ENCODE assay signal across 9 mouse cellular contexts in genomic region chr6:83184858-83185435, GRCm38 (mm10). TPM values are rescaled to one million over a fixed set of nuclear protein-coding genes. Genes with fewer than 3 reads are reported as not detected.
A peak's percentile ranks its signal among the peaks of the same experiment; 100 is the strongest.
DNase-seq lines count a peak whose midpoint lies in the region; ATAC-seq and TF ChIP-seq lines count a peak whose summit lies in the region.
"Had no signal": no experiment of that assay in that cellular context is flagged by ENCODE, and none has a peak within 500 bp of the region (broad histone marks: within the 10 kb centered on the region; RNA-seq: fewer than 3 reads in every experiment).

No protein-coding gene starts in this region.

- H3K27ac ChIP-seq in hindbrain, embryonic 11.5 days (ENCODE audit: low read depth, low read length): no peak overlapping the region
- H3K27ac ChIP-seq in hindbrain, embryonic 16.5 days (ENCODE audit: low read depth, low read length): no peak overlapping the region
- H3K27ac ChIP-seq in lung, postnatal 0 days (ENCODE audit: low read length): no peak overlapping the region
- H3K27ac ChIP-seq: liver, embryonic 15.5 days had no signal

- H3K9ac ChIP-seq in hindbrain, embryonic 11.5 days (ENCODE audit: low read depth, low read length): no peak overlapping the region
- H3K9ac ChIP-seq in hindbrain, embryonic 16.5 days (ENCODE audit: low read depth, low read length): no peak overlapping the region
- no peak overlapping the region for H3K9ac ChIP-seq in lung, postnatal 0 days (replicated peaks; ENCODE audit: low read depth)
- H3K9ac ChIP-seq: liver, embryonic 15.5 days had no signal

- no peak for ATAC-seq in hindbrain, embryonic 11.5 days (ENCODE audit: low FRiP score)
- ATAC-seq in hindbrain, embryonic 16.5 days: no peak
- no peak for ATAC-seq in lung, postnatal 0 days

- no peak overlapping the region for H3K4me2 ChIP-seq in hindbrain, embryonic 11.5 days (replicated peaks; ENCODE audit: low read depth, low read length)
- no peak overlapping the region for H3K4me2 ChIP-seq in hindbrain, embryonic 16.5 days (ENCODE audit: low read length)
- H3K4me2 ChIP-seq in lung, postnatal 0 days (replicated peaks; ENCODE audit: low read depth, low read length): no peak overlapping the region
- H3K4me2 ChIP-seq: liver, embryonic 15.5 days had no signal

- H3K4me1 ChIP-seq in hindbrain, embryonic 11.5 days (replicated peaks; ENCODE audit: control insufficient read depth, insufficient read depth, low read length): peaks cover 11% of the 10 kb centered on the region
- H3K4me1 ChIP-seq in hindbrain, embryonic 16.5 days (ENCODE audit: control insufficient read depth, insufficient read depth, low read depth, low read length): peaks cover 32% of the 10 kb centered on the region
- peaks cover 51% of the 10 kb centered on the region for H3K4me1 ChIP-seq in E14TG2a.4 (replicated peaks; ENCODE audit: low read depth, low read length)
- no peaks in the 10 kb centered on the region for H3K4me1 ChIP-seq in lung, postnatal 0 days (ENCODE audit: insufficient read depth, low read depth, low read length)

- H3K27me3 ChIP-seq in hindbrain, embryonic 11.5 days (ENCODE audit: control insufficient read depth, insufficient read depth, low read length): no peaks in the 10 kb centered on the region
- H3K27me3 ChIP-seq in hindbrain, embryonic 16.5 days (replicated peaks; ENCODE audit: control insufficient read depth, insufficient read depth, low read length): no peaks in the 10 kb centered on the region
- peaks cover 28% of the 10 kb centered on the region for H3K27me3 ChIP-seq in E14TG2a.4 (ENCODE audit: insufficient read depth, low read length)
- H3K27me3 ChIP-seq in lung, postnatal 0 days (replicated peaks; ENCODE audit: insufficient read depth, low read length): no peaks in the 10 kb centered on the region
- H3K27me3 ChIP-seq: liver, embryonic 15.5 days had no signal

- H3K36me3 ChIP-seq in hindbrain, embryonic 11.5 days (ENCODE audit: control insufficient read depth, insufficient read depth, low read length): no peaks in the 10 kb centered on the region
- H3K36me3 ChIP-seq in hindbrain, embryonic 16.5 days (ENCODE audit: control insufficient read depth, insufficient read depth, low read length): peaks cover 27% of the 10 kb centered on the region
- peaks cover 45% of the 10 kb centered on the region for H3K36me3 ChIP-seq in E14TG2a.4 (ENCODE audit: insufficient read depth, low read length)
- H3K36me3 ChIP-seq in lung, postnatal 0 days (ENCODE audit: insufficient read depth, low read length): peaks cover 18% of the 10 kb centered on the region; the same call in 1 of the 2 replicates

- TF ChIP-seq CTCF in E14TG2a.4 (conservative IDR thresholded peaks at IDR 0.05; ENCODE audit: low read length): 0 out of 2 replicates have a peak, but pooled peaks have one; percentile 6
- TF ChIP-seq CTCF in lung, postnatal 0 days (IDR thresholded peaks at IDR 0.05): peak; percentile 71

- peak; percentile 46 for DNase-seq in hindbrain, embryonic 11.5 days (ENCODE audit: low spot score)
- DNase-seq in cerebellum, adult 8-10 months: peak; percentile 30
- DNase-seq in lung, postnatal 0 days (ENCODE audit: low spot score): peak; percentile 54
- DNase-seq in right cerebral cortex, postnatal 10 days (ENCODE audit: low spot score in 2 of 2): no peak
- no peak for DNase-seq in right cerebral cortex, adult 18-20 months
- DNase-seq in layer of hippocampus, adult 9-11 months: no peak

- H3K9me3 ChIP-seq in hindbrain, embryonic 11.5 days (ENCODE audit: control insufficient read depth, low read length): no peaks in the 10 kb centered on the region
- H3K9me3 ChIP-seq in hindbrain, embryonic 16.5 days (ENCODE audit: control insufficient read depth, low read length): no peaks in the 10 kb centered on the region
- no peaks in the 10 kb centered on the region for H3K9me3 ChIP-seq in E14TG2a.4 (ENCODE audit: low read length)
- H3K9me3 ChIP-seq in lung, postnatal 0 days (ENCODE audit: low read length): no peaks in the 10 kb centered on the region
- H3K9me3 ChIP-seq: liver, embryonic 15.5 days had no signal

- no peak for TF ChIP-seq EP300 in lung, postnatal 0 days (IDR thresholded peaks at IDR 0.05)

- 92% methylated on average over 3 of the region's 3 CpGs for WGBS in hindbrain, embryonic 11.5 days
- 92% methylated on average over 3 of the region's 3 CpGs for WGBS in hindbrain, embryonic 16.5 days
- WGBS in lung, postnatal 0 days: 86% methylated on average over 3 of the region's 3 CpGs

- H3K4me3 ChIP-seq in hindbrain, embryonic 11.5 days (ENCODE audit: low read depth, low read length): no peak overlapping the region
- H3K4me3 ChIP-seq in hindbrain, embryonic 16.5 days (ENCODE audit: low read length): no peak overlapping the region
- H3K4me3 ChIP-seq in E14TG2a.4 (replicated peaks; ENCODE audit: low read length): no peak overlapping the region
- no peak overlapping the region for H3K4me3 ChIP-seq in lung, postnatal 0 days (ENCODE audit: low read depth, low read length)
- H3K4me3 ChIP-seq: liver, embryonic 15.5 days had no signal

RNA-seq across cellular contexts. Expression of gene Dctn1, which starts 19.2 kb away (rescaled TPM):
- 75.1 and 81.6 TPM in 2 replicates for polyA plus RNA-seq in hindbrain, embryonic 11.5 days (2014; fragmentation: Nextera tagmentation; extraction: Ambion mirVana)
- polyA plus RNA-seq in hindbrain, embryonic 16.5 days (2015; fragmentation: Nextera tagmentation; extraction: Ambion mirVana): 155 and 167 TPM in 2 replicates
- polyA plus RNA-seq in lung, postnatal 0 days (2015; fragmentation: Nextera tagmentation; extraction: Ambion mirVana): 55.3 and 63.7 TPM in 2 replicates

RNA-seq across cellular contexts. Expression of gene 1700003E16Rik, which starts 28.7 kb away (rescaled TPM):
- 3.7 TPM in 2 replicates for polyA plus RNA-seq in hindbrain, embryonic 11.5 days (2014; fragmentation: Nextera tagmentation; extraction: Ambion mirVana)
- 11.0 and 12.9 TPM in 2 replicates for polyA plus RNA-seq in hindbrain, embryonic 16.5 days (2015; fragmentation: Nextera tagmentation; extraction: Ambion mirVana)
- polyA plus RNA-seq in lung, postnatal 0 days (2015; fragmentation: Nextera tagmentation; extraction: Ambion mirVana): 6.1 and 9.8 TPM in 2 replicates

RNA-seq across cellular contexts. Expression of gene Wdr54, which starts 28.8 kb away (rescaled TPM):
- 12.3 and 13.8 TPM in 2 replicates for polyA plus RNA-seq in hindbrain, embryonic 11.5 days (2014; fragmentation: Nextera tagmentation; extraction: Ambion mirVana)
- polyA plus RNA-seq in hindbrain, embryonic 16.5 days (2015; fragmentation: Nextera tagmentation; extraction: Ambion mirVana): 19.3 and 21.1 TPM in 2 replicates
- polyA plus RNA-seq in lung, postnatal 0 days (2015; fragmentation: Nextera tagmentation; extraction: Ambion mirVana): 3.1 and 3.3 TPM in 2 replicates

RNA-seq across cellular contexts. Expression of gene Slc4a5, which starts 34.7 kb away (rescaled TPM):
- polyA plus RNA-seq in hindbrain, embryonic 11.5 days (2014; fragmentation: Nextera tagmentation; extraction: Ambion mirVana): 2.5 and 3.1 TPM in 2 replicates
- 2.5 and 2.8 TPM in 2 replicates for polyA plus RNA-seq in hindbrain, embryonic 16.5 days (2015; fragmentation: Nextera tagmentation; extraction: Ambion mirVana)
- 5.0 and 5.3 TPM in 2 replicates for polyA plus RNA-seq in lung, postnatal 0 days (2015; fragmentation: Nextera tagmentation; extraction: Ambion mirVana)

RNA-seq across cellular contexts. Expression of gene Rtkn, which starts 49.7 kb away (rescaled TPM):
- polyA plus RNA-seq in hindbrain, embryonic 11.5 days (2014; fragmentation: Nextera tagmentation; extraction: Ambion mirVana): 17.7 and 18.3 TPM in 2 replicates
- 18.9 and 20.3 TPM in 2 replicates for polyA plus RNA-seq in hindbrain, embryonic 16.5 days (2015; fragmentation: Nextera tagmentation; extraction: Ambion mirVana)
- polyA plus RNA-seq in lung, postnatal 0 days (2015; fragmentation: Nextera tagmentation; extraction: Ambion mirVana): 51.2 and 63.8 TPM in 2 replicates

Comparison
In these comparisons a context has a peak if more than half of its experiments do, and no peak if none do; other contexts are left out.
1. DNase-seq: peak in hindbrain, embryonic 11.5 days (single experiment), cerebellum, adult 8-10 months (single experiment) and lung, postnatal 0 days (single experiment); none in right cerebral cortex, postnatal 10 days (0 of 2), right cerebral cortex, adult 18-20 months (single experiment) and layer of hippocampus, adult 9-11 months (single experiment).